Mouse (Mus musculus) olfactory bulb, adult 2 months (tissue): ENCODE results near the gene Nbeal2.

Experiments
- CTCF ChIP-seq: fragments of 200-500 bp; IDR thresholded peaks from 2 replicates; pipeline ENCODE4 v1.5.1; 2012; ENCODE audit warnings: low read depth, mild to moderate bottlenecking, low read length, moderate library complexity; ENCODE audit not compliant: insufficient read depth
- POLR2A ChIP-seq: fragments of 200-500 bp; IDR thresholded peaks from 2 replicates; pipeline ENCODE4 v1.6.1; 2012; ENCODE audit warnings: mild to moderate bottlenecking, low read depth, low read length, moderate library complexity; ENCODE audit not compliant: insufficient read depth

- TF ChIP-seq CTCF, result no peak
- TF ChIP-seq POLR2A, result no peak
Observed at GRCm38 (mm10) chr9:110631651-110632275, 22.2 kb downstream of the Nbeal2 start.
